Mouse (Mus musculus) erythroid progenitor cell, adult 5-6 weeks (primary cell): Measurements from ENCODE around the gene Nle1. TPM values are rescaled to one million over a fixed set of nuclear protein-coding genes. Genes with fewer than 3 reads are reported as not detected.
A peak's percentile ranks its signal among the peaks of the same experiment; 100 is the strongest.

Source experiments
- ATAC-seq: replicated peaks from 2 replicates; pipeline ENCODE4 v1.8.0; 2016; ENCODE audit warnings: moderate number of reproducible peaks, mild to moderate bottlenecking, moderate TSS enrichment, inconsistent platforms; ENCODE audit not compliant: poor library complexity, low FRiP score, severe bottlenecking
- total RNA-seq, 2 experiments: library from RNA; stranded (forward) in 1 of 2; stranded (reverse) in 1 of 2; fragments of 150-400 nt in 1 of 2; fragments of 186-747, 209-891 nt in 1 of 2; gene quantifications; 2 replicates each; pipeline versions ENCODE4 v1.2.3 to v1.2.4; 2015 to 2017; ENCODE audit warnings: low replicate concordance in 2 of 2

The Nle1 gene
- total RNA-seq, 2 experiments from 2014 or later: 1.1 to 7.1 TPM

- peak; percentile 82 for ATAC-seq
Observed at GRCm38 (mm10) chr11:82871031-82871446, 37.2 kb downstream of the Nle1 start, which contains the start of gene Rffl. Gene Rffl, minus strand, starts transcription at chr11:82871210.

DNA sequence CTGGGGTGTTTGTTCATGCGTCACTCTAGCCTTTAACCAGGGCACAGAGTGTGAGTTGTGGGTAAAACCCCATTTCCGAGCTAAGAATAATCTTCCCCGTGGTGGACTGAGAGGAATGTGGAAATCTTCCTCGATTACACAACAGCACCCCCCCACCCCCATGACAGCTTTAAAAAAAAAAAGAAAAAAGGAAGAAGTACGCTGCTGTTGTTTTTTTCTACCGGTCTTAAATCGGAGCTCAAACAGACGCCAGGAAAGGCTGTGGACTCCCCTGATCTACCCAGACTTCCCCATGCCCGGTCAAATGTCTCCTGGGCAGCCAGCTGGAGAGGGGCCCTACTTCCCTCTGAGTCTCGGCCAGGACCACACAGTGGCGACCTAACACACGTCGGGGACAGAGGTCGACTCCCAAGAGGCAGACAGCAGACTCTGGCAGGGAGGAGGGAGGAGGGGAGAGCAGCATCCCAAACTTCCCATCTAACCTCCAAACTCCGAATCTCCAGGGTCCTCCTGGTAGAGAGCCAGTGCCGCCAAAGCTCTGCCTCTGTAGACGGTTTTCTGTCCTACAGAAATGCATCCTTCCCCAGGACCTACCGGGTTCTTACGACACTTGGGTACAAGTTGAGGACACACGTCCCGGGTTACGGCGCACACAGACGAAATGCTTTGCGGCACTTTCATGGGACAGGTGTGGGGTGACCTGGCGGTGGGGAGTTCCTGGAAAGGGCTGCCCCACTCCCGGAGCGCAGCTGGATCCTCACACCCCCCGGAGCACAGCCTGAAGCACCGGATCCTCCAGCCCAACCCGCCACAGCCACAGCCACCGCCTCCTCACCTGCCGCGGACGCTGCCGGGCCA, 37.8 kb downstream of the Nle1 start:
- peak; percentile 55 for ATAC-seq

DNA sequence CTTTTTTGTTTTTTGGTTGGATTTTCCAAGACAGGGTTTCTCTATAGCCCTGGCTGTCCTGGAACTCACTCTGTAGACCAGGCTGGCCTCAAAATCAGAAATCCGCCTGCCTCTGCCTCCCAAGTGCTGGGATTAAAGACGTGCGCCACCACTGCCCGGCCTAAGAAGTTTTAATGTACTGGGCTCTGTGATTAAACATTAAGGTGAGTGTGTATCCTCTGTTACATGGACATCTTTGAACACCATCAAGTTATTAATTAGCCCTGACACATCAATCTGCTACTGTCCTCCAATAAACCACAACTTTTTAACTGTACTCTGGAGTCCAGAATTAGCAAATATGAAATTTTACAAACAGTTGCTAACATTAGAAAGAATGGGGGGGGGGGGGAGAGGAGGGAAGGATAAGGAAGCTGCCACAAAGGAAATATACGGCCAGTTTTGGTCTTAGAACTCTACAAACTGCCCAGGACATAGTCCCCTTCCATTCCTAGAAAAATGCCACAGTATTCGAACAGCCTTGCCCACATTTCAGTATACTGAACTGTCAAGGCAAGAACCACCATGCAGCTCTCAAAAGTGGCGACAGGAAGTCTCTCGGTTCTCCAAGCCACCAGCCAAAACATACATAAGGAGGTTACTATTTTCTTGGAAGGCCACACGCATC, 38.6 kb downstream of the Nle1 start:
- ATAC-seq: no peak

DNA sequence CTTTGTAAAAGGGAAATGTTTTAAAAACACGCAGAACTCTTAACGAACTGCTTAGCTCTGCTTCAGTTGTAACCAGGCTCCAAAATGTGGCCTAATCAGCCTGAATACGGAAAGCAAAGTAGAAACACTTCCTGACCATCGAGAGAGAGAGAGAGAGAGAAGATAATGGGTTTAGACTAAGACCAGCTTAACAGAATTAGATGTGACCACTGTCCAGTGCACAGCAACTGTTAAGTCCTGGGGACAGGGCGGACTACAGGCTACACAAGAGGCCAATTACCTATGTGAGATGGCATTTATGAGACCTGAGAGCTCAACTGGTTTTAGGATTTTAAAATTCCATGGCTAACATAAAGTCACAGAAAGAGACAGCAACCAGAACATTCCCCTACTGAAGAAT, 40.3 kb downstream of the Nle1 start:
- ATAC-seq: no peak

DNA sequence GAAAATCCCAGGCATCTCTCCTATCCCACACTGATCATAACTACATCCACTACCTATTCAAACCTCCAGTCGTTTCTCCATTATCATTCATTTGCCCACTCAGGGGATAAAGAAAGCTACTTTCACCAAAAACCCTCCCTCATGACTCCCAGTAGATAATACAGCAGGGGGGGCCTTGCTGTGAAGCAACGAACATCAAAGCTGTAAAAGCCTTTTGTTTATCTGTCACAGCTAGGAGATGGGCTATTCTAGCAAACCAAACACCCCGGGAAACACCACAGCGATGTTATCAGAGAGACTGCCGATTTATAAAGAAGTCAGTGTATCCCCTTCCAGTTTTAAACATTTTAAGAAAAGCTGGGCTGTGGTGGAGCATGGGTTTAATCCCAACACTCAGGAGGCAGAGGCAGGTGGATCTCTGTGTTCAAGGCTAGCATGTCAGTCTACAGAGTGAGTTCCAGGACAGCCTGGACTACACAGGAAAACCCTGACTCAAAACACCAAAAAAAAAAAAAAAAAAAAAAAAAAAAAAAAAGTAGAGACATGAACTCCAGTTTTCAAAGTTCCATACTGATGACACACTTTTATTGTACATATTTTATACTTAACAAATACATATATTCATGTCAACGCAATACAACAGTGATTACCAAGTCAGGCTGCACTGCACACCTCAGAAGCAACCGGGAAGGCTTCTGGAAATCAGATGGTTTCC, 41.2 kb downstream of the Nle1 start:
- no peak for ATAC-seq

GRCm38 (mm10) chr11:82865957-82866356, 42.3 kb downstream of the Nle1 start:
- ATAC-seq: no peak

- peak; percentile 55 for ATAC-seq
Observed at GRCm38 (mm10) chr11:82863488-82863931, 44.7 kb downstream of the Nle1 start.

GRCm38 (mm10) chr11:82863059-82863458, 45.2 kb downstream of the Nle1 start:
- ATAC-seq: no peak

DNA sequence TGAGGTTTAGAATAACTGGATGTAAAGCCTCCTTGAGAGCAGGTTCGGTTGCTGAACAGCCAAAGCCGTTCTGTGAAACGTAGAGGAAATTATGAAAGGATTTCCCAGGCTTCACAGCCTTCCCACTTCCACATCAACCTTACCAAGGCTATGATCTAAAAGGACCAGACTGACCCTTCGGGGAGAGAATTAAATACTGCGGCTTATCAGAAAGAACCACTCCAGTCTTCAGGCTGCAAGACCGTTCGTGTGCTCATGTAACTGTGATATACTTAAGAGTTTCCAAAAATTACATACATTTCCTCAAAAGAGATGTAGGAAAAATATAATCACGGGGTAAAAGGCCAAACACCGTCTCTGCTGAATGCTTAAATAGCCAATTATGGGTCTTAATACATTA, 45.6 kb downstream of the Nle1 start:
- ATAC-seq: peak; percentile 74

GRCm38 (mm10) chr11:82861558-82861957, 46.7 kb downstream of the Nle1 start:
- no peak for ATAC-seq

DNA sequence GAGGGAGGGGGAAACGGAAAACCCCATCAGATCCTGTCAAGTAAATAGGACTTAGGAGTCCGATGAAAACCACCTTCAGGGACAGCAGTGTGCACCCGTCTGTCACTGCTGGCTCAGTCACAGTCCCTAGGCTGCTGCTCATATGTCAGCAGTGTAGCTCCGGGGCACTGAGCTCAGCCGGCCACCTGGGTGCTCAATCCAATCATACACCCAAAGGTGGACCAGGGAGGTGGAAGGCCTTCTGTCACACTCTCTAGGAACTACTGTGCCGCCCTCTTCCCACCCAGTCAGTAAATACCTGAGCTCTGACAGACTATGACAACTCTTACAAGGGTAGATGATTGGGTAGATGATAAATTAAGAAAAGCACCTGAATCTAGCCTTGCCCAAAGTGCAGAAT, 47.5 kb downstream of the Nle1 start:
- no peak for ATAC-seq

- no peak for ATAC-seq
Observed at GRCm38 (mm10) chr11:82857307-82857848, 50.8 kb downstream of the Nle1 start.

- no peak for ATAC-seq
Observed at GRCm38 (mm10) chr11:82856032-82856431, 52.2 kb downstream of the Nle1 start.

GRCm38 (mm10) chr11:82855327-82855973, 52.8 kb downstream of the Nle1 start:
- peak; percentile 99 for ATAC-seq

DNA sequence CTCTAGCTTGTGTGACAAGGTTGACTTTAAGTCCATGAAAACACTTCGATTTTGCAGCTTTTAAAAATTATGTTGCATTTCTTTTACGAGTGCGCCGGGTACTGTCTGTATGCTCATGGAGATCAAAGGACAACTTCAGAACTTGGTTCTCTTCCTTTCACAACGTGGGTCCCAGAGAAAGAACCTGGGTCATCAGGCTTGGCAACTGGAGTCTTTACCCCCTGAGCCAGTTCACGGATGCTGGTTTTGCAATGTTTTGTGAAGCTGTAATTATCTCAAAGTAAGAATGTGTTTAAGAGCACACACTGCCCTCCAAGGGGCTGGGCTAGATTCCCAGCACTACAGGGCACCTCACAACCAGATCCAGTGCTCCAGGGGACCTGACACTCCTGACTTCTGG, 54.1 kb downstream of the Nle1 start:
- ATAC-seq: no peak

- no peak for ATAC-seq
Observed at GRCm38 (mm10) chr11:82852958-82853357, 55.3 kb downstream of the Nle1 start.

DNA sequence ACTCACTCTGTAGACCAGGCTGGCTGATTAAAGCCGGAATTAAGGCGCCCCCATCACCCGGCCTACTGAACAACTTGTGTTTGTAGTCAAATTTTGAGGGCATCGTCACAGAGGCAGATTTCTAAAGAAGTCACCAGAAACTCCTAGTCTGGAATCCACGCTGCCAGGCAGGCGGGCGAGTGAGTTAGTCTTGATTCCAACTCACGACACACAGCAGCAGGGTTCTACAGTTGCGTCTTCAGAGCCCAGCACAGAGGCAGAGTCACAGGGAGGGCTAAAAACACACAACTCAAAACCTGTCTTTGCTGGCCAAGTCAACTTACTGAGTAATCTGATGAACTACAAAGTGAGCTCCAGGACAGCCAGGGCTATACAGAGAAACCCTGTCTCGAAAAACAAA, 55.7 kb downstream of the Nle1 start:
- no peak for ATAC-seq

- no peak for ATAC-seq
Observed at GRCm38 (mm10) chr11:82852115-82852514, 56.1 kb downstream of the Nle1 start.
